Mouse (Mus musculus) regulatory T cell (primary cell): ENCODE results near the gene Rps2.
"Not testable (repeated sequence)": the region's sequence is repeated elsewhere in the genome, so short reads cannot be mapped to it uniquely, and the experiment has no call there.

Source experiments
- in situ Hi-C: fragments of 300-600 bp; cut with MboI, MseI; formaldehyde crosslinking; loops from one replicate; pipeline ENCODE4 v1.15.1; 2025; ENCODE audit warnings: high pct_unique_total_duplicates

Rps2 gene

DNA sequence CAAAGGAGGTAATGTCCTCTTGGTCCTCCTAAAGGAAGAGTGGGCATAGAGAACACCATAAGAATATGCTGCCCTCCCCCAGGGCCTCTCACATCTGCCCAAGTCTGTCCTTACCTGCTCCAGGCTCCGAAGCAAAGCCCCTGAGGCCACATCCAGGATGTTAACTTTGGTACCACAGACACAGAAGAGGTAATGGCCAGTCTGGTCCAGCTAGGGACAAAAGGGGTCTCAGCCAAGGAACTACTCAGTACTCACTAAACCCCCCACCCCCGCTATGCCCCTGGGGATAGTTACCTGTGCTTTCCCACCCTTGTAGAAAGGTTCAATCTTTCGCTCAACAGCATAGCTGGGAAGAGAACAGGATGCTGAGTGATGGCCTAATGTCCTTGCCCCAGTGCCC, 12.1 kb upstream of the Rps2 start:
- in situ Hi-C loops, result no loop called here

- in situ Hi-C loops, result no loop called here
Observed at GRCm38 (mm10) chr17:24706982-24707800, 10.7 kb upstream of the Rps2 start, which contains the start of gene Tbl3. TSS of gene Tbl3 (minus strand) at chr17:24707660.

GRCm38 (mm10) chr17:24707801-24708425, 10.0 kb upstream of the Rps2 start:
- in situ Hi-C loops, result no loop called here

DNA sequence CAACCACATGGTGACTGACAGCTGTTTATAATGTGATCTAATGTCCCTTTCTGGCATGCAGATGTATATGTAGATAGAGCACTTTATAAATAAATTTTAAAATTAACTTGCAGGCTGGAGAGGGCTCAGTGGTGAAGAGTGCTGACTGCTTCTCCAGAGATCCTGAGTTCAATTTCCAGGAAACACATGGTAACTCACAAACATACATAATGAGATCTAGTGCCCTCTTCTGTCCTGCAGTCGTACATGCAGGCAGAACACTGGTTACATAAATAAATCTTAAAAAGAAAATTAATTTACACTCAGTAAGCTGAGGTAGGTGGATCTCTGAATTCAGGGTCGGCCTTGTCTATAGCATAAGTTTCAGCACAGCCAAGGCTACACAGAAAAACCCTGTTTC, 9.3 kb upstream of the Rps2 start:
- in situ Hi-C loops, result no loop called here

- in situ Hi-C loops, result no loop called here
Observed at GRCm38 (mm10) chr17:24715556-24715955, 2.4 kb upstream of the Rps2 start.

GRCm38 (mm10) chr17:24716166-24716682, 1.7 kb upstream of the Rps2 start:
- in situ Hi-C loops, result no loop called here

GRCm38 (mm10) chr17:24718938-24719337, 1.0 kb downstream of the Rps2 start:
- in situ Hi-C loops, result not testable (repeated sequence)

GRCm38 (mm10) chr17:24719494-24720222, 1.7 kb downstream of the Rps2 start:
- in situ Hi-C loops, result no loop called here

DNA sequence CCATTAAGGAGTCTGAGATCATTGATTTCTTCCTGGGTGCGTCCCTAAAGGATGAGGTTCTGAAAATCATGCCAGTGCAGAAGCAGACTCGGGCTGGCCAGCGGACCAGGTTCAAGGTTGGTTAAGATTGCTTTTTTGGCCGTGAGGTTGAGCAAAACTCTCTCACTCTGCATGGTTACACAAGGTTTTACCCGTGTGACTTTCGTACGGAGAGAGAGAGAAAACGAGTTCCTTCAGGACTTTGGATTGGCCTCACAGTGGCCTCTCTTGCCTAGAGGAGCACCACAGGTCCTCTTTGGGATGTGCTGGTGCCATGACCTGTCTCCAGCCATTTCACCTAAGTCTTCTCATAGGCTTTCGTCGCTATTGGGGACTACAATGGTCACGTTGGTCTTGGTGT, 2.7 kb downstream of the Rps2 start:
- in situ Hi-C loops, result not testable (repeated sequence)

DNA sequence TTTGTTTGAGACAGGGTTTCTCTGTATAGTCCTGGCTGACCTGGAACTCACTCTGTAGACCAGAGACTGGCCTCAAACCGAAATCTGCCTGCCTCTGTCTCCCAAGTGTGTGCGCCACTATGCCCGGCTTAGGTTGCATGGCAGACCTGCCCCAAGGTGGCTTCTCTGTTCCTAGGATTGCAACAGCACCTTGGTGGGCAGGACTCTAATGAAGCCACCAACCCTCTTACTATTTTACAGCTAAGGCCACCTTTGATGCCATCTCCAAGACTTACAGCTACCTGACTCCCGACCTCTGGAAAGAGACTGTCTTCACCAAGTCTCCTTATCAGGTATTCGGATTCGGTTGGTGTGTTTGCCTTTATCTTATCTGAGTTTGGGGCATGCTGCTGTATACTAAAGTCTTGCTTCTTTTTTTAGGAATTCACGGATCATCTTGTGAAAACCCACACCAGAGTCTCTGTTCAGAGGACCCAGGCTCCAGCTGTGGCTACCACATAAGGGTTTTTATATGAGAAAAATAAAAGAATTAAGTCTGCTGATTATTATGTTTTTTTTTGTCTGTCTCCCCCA, 3.6 kb downstream of the Rps2 start:
- in situ Hi-C loops, result not testable (repeated sequence)

- in situ Hi-C loops, result no loop called here
Observed at GRCm38 (mm10) chr17:24722220-24722924, 4.5 kb downstream of the Rps2 start.

DNA sequence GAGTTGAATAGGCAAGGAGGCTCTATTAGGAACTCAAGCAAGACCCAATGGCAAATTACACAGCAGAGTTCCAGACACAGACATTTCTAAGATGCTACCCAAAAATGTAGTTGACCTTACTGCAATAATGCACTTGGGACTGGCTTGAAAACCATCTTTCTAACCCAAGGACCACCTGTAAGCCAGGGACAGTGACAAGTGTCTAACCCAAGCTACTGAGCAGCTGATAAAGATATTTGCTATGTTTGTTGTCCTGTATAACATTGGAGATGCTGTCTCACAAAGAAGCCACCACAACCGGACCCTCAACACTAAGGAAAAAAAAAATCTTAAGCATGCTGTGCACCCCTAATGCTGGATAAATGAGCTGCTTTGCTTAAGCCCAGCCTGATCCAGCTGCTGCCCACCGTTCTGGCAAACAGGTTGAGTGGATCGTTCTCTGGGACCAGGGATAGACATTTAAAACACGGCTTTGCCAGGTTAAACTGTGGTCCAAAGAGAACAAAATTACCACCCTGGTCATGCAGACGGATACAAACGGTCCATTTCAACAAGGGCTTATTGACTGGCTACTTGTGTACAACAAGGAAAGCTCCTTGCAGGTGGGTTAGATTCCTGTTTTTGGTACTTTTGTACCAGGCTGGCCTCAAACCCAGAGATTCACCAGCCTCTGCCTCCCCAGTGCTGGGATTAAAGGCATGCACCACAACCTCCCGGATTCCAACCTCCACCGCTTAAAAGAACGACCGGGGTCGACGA, 5.4 kb downstream of the Rps2 start:
- in situ Hi-C loops, result no loop called here

DNA sequence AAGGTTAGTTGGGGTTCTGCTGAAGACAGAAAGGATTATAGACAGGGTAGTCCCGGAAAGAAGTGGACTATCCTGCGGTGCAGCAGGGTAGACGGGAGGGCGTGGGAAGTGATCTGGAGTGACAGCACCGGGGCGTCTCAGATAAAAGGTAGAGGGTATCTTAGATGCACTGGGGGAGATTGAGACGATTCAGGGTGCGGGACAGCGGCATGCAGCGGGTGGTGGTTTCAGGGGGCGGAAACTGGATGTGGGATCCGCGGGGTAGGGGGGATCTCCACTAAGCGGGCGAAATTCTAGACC, 5.9 kb downstream of the Rps2 start:
- in situ Hi-C loops, result no loop called here

DNA sequence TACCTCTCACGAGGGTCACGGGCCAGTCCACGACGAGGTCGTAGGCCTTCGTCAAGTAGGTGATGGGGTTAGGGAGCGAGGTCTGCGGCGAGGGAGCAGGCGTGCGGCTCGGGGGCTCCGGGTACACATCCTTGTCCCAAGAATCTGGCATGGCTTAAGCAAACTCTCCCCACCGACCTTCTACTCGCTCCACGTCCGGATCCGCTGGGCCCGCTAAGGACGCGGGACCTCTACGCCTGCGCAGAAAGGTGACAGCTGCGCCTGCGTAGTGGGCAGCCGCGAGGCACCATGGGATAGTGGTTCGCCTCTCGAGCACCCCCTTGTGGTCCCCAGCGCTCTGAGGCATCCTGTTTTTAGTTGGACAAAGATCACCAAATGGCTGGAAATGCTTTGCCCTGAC, 6.3 kb downstream of the Rps2 start, which contains the start of gene Ndufb10:
Gene Ndufb10 (minus strand): TSS at position 295 of the 400 bp plus-strand sequence.
- in situ Hi-C loops, result no loop called here

GRCm38 (mm10) chr17:24725637-24726390, 7.9 kb downstream of the Rps2 start:
- in situ Hi-C loops, result no loop called here

- in situ Hi-C loops, result no loop called here
Observed at GRCm38 (mm10) chr17:24727618-24728017, 9.7 kb downstream of the Rps2 start, which contains the start of gene Rpl3l. TSS of gene Rpl3l (plus strand) at chr17:24727820.

GRCm38 (mm10) chr17:24728184-24728583, 10.3 kb downstream of the Rps2 start:
- in situ Hi-C loops, result no loop called here

- in situ Hi-C loops, result no loop called here
Observed at GRCm38 (mm10) chr17:24729067-24729466, 11.2 kb downstream of the Rps2 start.

DNA sequence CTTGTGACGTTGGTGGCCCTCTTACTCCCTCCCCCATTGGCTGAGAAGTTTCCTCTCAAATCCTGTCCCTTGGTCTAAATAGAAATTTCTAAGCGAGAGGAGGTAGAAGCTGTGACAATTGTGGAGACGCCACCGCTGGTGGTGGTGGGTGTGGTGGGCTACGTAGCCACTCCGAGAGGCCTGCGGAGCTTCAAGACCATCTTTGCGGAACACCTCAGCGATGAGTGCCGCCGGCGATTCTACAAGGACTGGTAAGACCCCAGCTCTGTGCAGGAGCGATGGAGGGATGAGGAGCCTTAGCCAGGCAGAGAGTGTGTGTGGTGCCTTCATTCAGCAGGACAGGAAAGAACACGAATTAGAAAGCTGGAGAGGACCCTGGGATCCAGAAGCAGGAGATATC, 12.9 kb downstream of the Rps2 start:
- in situ Hi-C loops, result no loop called here
